9 mouse cellular contexts compared by ENCODE assay signal in the genomic region with DNA sequence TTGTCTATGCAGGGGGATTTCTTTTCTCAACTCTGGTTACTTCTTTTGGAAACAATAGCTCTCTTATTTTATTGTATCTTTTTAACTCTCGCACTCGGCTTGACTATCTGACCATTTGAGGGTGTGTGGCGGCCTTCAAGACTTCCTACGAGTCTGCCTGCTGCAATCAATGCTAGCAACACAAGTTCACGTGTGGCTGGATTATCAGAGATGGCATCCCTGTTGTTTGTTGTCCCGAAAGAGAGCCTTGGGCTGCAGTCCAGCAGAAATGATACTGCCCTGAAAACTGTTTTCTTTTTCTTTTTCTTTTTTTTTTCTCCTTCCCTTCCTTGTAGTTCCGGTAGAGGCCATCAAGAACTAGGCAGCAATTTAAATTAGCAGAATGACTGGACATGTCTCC. TPM values are rescaled to one million over a fixed set of nuclear protein-coding genes. Genes with fewer than 3 reads are reported as not detected.
DNase-seq lines count a peak whose midpoint lies in the region; ATAC-seq and TF ChIP-seq lines count a peak whose summit lies in the region.
"Had no signal": no experiment of that assay in that cellular context is flagged by ENCODE, and none has a peak within 500 bp of the region (broad histone marks: within the 10 kb centered on the region; RNA-seq: fewer than 3 reads in every experiment).

No protein-coding gene starts in this region.

- DNase-seq in embryo, embryonic 11 days, result peak; percentile 20
- no peak for DNase-seq in embryo, embryonic 10.5 days (ENCODE audit: low spot score)
- no peak for DNase-seq in spleen, adult 2 months (ENCODE audit: low read depth in 1 of 2, low spot score in 2 of 2)
- DNase-seq in spleen, adult 18-20 months, result no peak
- DNase-seq in limb, embryonic 14.5 days (ENCODE audit: low spot score), result no peak
- no peak for DNase-seq in thymus, postnatal 36 days
- DNase-seq in layer of hippocampus, postnatal 25 days (ENCODE audit: extremely low spot score in 1 of 2, low spot score in 1 of 2), result no peak
- no peak for DNase-seq in left cerebral cortex, adult 8-10 months (ENCODE audit: low spot score in 2 of 2)

- no peaks in the 10 kb centered on the region; the same call in 1 of the 2 replicates for H3K27me3 ChIP-seq in spleen, adult 2 months (ENCODE audit: control insufficient read depth, insufficient read depth, low read length)
- H3K27me3 ChIP-seq in limb, embryonic 14.5 days (ENCODE audit: control insufficient read depth, insufficient read depth, low read length), result no peaks in the 10 kb centered on the region; the same call in 1 of the 2 replicates

- no peaks in the 10 kb centered on the region for H3K9me3 ChIP-seq in limb, embryonic 14.5 days (ENCODE audit: control insufficient read depth, low read length)

- H3K27ac ChIP-seq in spleen, adult 2 months (ENCODE audit: insufficient read depth, low read length), result peak overlapping the region; percentile 38
- peak overlapping the region; percentile 72 for H3K27ac ChIP-seq in limb, embryonic 14.5 days (replicated peaks; ENCODE audit: low read depth, low read length)

- no peak for TF ChIP-seq CTCF in spleen, adult 2 months (IDR thresholded peaks at IDR 0.05; ENCODE audit: extremely low read depth, insufficient read depth, insufficient read length, insufficient replicate concordance)

- peak overlapping the region; percentile 87 for H3K9ac ChIP-seq in limb, embryonic 14.5 days (ENCODE audit: low read depth, low read length, severe bottlenecking)

- H3K4me2 ChIP-seq in limb, embryonic 14.5 days (replicated peaks; ENCODE audit: low read depth, low read length, severe bottlenecking), result peak overlapping the region; percentile 89

- 71% methylated on average over 7 of the region's 7 CpGs for WGBS in spleen, adult 2 months
- WGBS in limb, embryonic 14.5 days, result 27% methylated on average over 7 of the region's 7 CpGs

- no peaks in the 10 kb centered on the region for H3K36me3 ChIP-seq in spleen, adult 2 months (ENCODE audit: control insufficient read depth, insufficient read depth, low read length)
- no peaks in the 10 kb centered on the region for H3K36me3 ChIP-seq in limb, embryonic 14.5 days (ENCODE audit: control insufficient read depth, insufficient read depth, low read length)

- no peaks in the 10 kb centered on the region for H3K4me1 ChIP-seq in spleen, adult 2 months (ENCODE audit: control insufficient read depth, insufficient read depth, insufficient read length)
- peaks cover 27% of the 10 kb centered on the region for H3K4me1 ChIP-seq in limb, embryonic 14.5 days (ENCODE audit: control insufficient read depth, insufficient read depth, low read length)

- TF ChIP-seq POLR2A in spleen, adult 2 months (IDR thresholded peaks at IDR 0.05; ENCODE audit: low read depth, low read length), result no peak
- no peak for TF ChIP-seq POLR2A in limb, embryonic 14.5 days (IDR thresholded peaks at IDR 0.05; ENCODE audit: borderline replicate concordance, extremely low read depth, insufficient read depth, insufficient read length)

- no peak overlapping the region for H3K4me3 ChIP-seq in spleen, adult 2 months (ENCODE audit: extremely low read depth, insufficient read depth, insufficient read length)
- peak overlapping the region; percentile 71 for H3K4me3 ChIP-seq in limb, embryonic 14.5 days (replicated peaks; ENCODE audit: low read length)

- no peak for ATAC-seq in limb, embryonic 14.5 days (ENCODE audit: low FRiP score, low read depth)

RNA-seq across cellular contexts. Expression of gene Tshz2, which starts 2.6 kb away (rescaled TPM):
- 5.8 and 7.1 TPM in 2 replicates for polyA plus RNA-seq in spleen, adult 2 months (2012; rRNA removed)
- polyA plus RNA-seq in limb, embryonic 14.5 days (2012; rRNA removed), result 28.1 and 29.2 TPM in 2 replicates
- 7.3 and 9.7 TPM in 2 replicates for polyA plus RNA-seq in limb, embryonic 14.5 days (2014; fragmentation: Nextera tagmentation; extraction: Ambion mirVana)
- 10 to 100 TPM; 26.7 to 41.8 TPM for total RNA-seq in layer of hippocampus, postnatal 25 days (2021)
- 10 to 100 TPM; 51.2 to 64.0 (median 56.5) TPM for total RNA-seq in left cerebral cortex, adult 8-10 months (2022)

RNA-seq across cellular contexts. Expression of gene Gm11011, which starts 47.9 kb away (rescaled TPM):
- polyA plus RNA-seq in spleen, adult 2 months (2012; rRNA removed), result not detected in 2 replicates
- not detected in 2 replicates for polyA plus RNA-seq in limb, embryonic 14.5 days (2012; rRNA removed)
- not detected in 2 replicates for polyA plus RNA-seq in limb, embryonic 14.5 days (2014; fragmentation: Nextera tagmentation; extraction: Ambion mirVana)
- total RNA-seq in layer of hippocampus, postnatal 25 days (2021), result not detected
- not detected for total RNA-seq in left cerebral cortex, adult 8-10 months (2022)
- polyA plus RNA-seq: activated CD4-positive, CD25-positive, alpha-beta regulatory T cell, adult 4 months had no signal
